Comparison of ENCODE assay signal across 14 mouse cellular contexts in genomic region chr8:115397981-115398380, GRCm38 (mm10).
DNase-seq lines count a peak whose midpoint lies in the region; ATAC-seq and TF ChIP-seq lines count a peak whose summit lies in the region.
"Had no signal": no experiment of that assay in that cellular context is flagged by ENCODE, and none has a peak within 500 bp of the region (broad histone marks: within the 10 kb centered on the region; RNA-seq: fewer than 3 reads in every experiment).

No protein-coding gene starts in this region.

- no peaks in the 10 kb centered on the region for H3K36me3 ChIP-seq in kidney, adult 2 months (ENCODE audit: control insufficient read depth, insufficient read depth, low read length)

- no peaks in the 10 kb centered on the region for H3K4me1 ChIP-seq in kidney, adult 2 months (ENCODE audit: control insufficient read depth, insufficient read depth, low read length)

- TF ChIP-seq POLR2A in kidney, adult 2 months (IDR thresholded peaks at IDR 0.05; ENCODE audit: low read depth, low read length): no peak

- ATAC-seq in granulocyte monocyte progenitor cell, adult 5-6 weeks (replicated peaks; ENCODE audit: poor library complexity, severe bottlenecking): peak; percentile 98
- peak; percentile 97 for ATAC-seq in monocyte, adult 5-6 weeks (replicated peaks; ENCODE audit: insufficient number of reproducible peaks, low FRiP score, low TSS enrichment, poor library complexity, severe bottlenecking)
- ATAC-seq: intestine, postnatal 0 days had no signal

- no peak overlapping the region for H3K4me3 ChIP-seq in kidney, adult 2 months (ENCODE audit: insufficient read depth, low read depth, low read length)

- no peaks in the 10 kb centered on the region for H3K27me3 ChIP-seq in kidney, adult 2 months (replicated peaks; ENCODE audit: control insufficient read depth, insufficient read depth, low read length)

- TF ChIP-seq CTCF in kidney, adult 2 months (conservative IDR thresholded peaks at IDR 0.05; ENCODE audit: insufficient read depth, insufficient read length, low read depth, low read length): no peak

- peak; percentile 5 for DNase-seq in kidney, adult 2 months
- DNase-seq in kidney, adult 9 months: no peak
- peak; percentile 67 for DNase-seq in thymus, postnatal 0 days (ENCODE audit: low spot score)
- no peak for DNase-seq in ovary, adult 18-20 months (ENCODE audit: low spot score)
- DNase-seq in testis, postnatal 10 days (ENCODE audit: low spot score): no peak
- no peak for DNase-seq in cerebellum, adult 8-10 months
- DNase-seq: cerebellum, postnatal 36 days; gastrocnemius, postnatal 14 days; heart, postnatal 10 days; retina, postnatal 1 day had no signal

- 89% methylated on average over 3 of the region's 3 CpGs for WGBS in kidney, adult 2 months

- no peak overlapping the region for H3K27ac ChIP-seq in kidney, adult 2 months (ENCODE audit: insufficient read depth, low read depth, low read length)
- H3K27ac ChIP-seq: liver, embryonic 14.5 days had no signal

Comparison
In these comparisons a context has a peak if more than half of its experiments do, and no peak if none do; other contexts are left out.
1. DNase-seq: peak in kidney, adult 2 months (single experiment) and thymus, postnatal 0 days (single experiment); none in kidney, adult 9 months (single experiment), ovary, adult 18-20 months (single experiment), testis, postnatal 10 days (single experiment) and cerebellum, adult 8-10 months (single experiment).